ENCODE assay signal across 21 mouse cellular contexts in the genomic region with DNA sequence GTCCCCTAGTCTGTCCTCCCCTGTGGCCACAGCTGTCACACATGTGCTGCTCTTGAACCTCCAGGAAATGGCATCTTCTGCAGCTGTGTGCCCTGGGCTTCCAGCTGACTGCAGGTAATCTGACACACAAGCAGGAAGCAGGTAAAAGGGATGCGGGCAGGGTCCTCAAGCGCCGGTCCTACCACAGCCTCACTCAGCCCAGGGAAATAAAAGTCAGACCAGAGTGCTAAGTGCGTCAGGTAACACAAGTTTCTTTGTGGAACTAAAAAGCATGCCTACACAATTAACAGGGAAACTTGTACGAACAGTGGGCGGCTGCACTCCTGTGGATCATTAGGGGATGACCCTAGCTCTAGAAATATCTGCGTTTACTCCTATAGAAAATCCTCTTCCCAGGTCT.
"Had no signal": no experiment of that assay in that cellular context is flagged by ENCODE, and none has a peak within 500 bp of the region (broad histone marks: within the 10 kb centered on the region; RNA-seq: fewer than 3 reads in every experiment).

No protein-coding gene starts in this region.

- H3K27me3 ChIP-seq: limb, embryonic 15.5 days; midbrain, embryonic 15.5 days; neural tube, embryonic 12.5 days; neural tube, embryonic 15.5 days had no signal

- H3K4me3 ChIP-seq: limb, embryonic 15.5 days; megakaryocyte, embryonic 14.5 days; midbrain, embryonic 12.5 days; midbrain, embryonic 15.5 days; neural tube, embryonic 12.5 days; neural tube, embryonic 15.5 days had no signal

- H3K9ac ChIP-seq: limb, embryonic 15.5 days; liver, embryonic 14.5 days; liver, postnatal 0 days; lung, embryonic 14.5 days; midbrain, embryonic 12.5 days; midbrain, embryonic 15.5 days; neural tube, embryonic 12.5 days; neural tube, embryonic 15.5 days had no signal

- H3K36me3 ChIP-seq: limb, embryonic 15.5 days; midbrain, embryonic 12.5 days; midbrain, embryonic 15.5 days; neural tube, embryonic 12.5 days; neural tube, embryonic 15.5 days had no signal

- H3K9me3 ChIP-seq: limb, embryonic 15.5 days; megakaryocyte, embryonic 14.5 days; midbrain, embryonic 12.5 days; midbrain, embryonic 15.5 days; neural tube, embryonic 12.5 days; neural tube, embryonic 15.5 days had no signal

- H3K4me1 ChIP-seq: limb, embryonic 15.5 days; megakaryocyte, embryonic 14.5 days; midbrain, embryonic 12.5 days; midbrain, embryonic 15.5 days; neural tube, embryonic 12.5 days; neural tube, embryonic 15.5 days had no signal

- H3K4me2 ChIP-seq: limb, embryonic 15.5 days; liver, embryonic 11.5 days; lung, embryonic 14.5 days; midbrain, embryonic 12.5 days; midbrain, embryonic 15.5 days; neural tube, embryonic 12.5 days; neural tube, embryonic 15.5 days had no signal

- ATAC-seq: liver, postnatal 0 days; lung, postnatal 0 days; midbrain, embryonic 15.5 days had no signal

- DNase-seq: kidney, adult 11 months; kidney, adult 9 months; kidney, postnatal 14 days; kidney, postnatal 4 days; liver, postnatal 0 days; lung, embryonic 14.5 days; retina, postnatal 1 day; right cerebral cortex, postnatal 25 days; spleen, adult 18-20 months; thymus, adult 18-20 months; thymus, postnatal 36 days had no signal

- H3K27ac ChIP-seq: limb, embryonic 15.5 days; liver, embryonic 14.5 days; macrophage; midbrain, embryonic 12.5 days; midbrain, embryonic 15.5 days; neural tube, embryonic 12.5 days; neural tube, embryonic 15.5 days had no signal
